33 mouse cellular contexts compared by ENCODE assay signal in genomic region chr5:98575471-98575834, GRCm38 (mm10). TPM values are rescaled to one million over a fixed set of nuclear protein-coding genes. Genes with fewer than 3 reads are reported as not detected.
DNase-seq lines count a peak whose midpoint lies in the region; ATAC-seq lines count a peak whose summit lies in the region.
"Had no signal": no experiment of that assay in that cellular context is flagged by ENCODE, and none has a peak within 500 bp of the region (broad histone marks: within the 10 kb centered on the region; RNA-seq: fewer than 3 reads in every experiment).

No protein-coding gene starts in this region.

- H3K4me2 ChIP-seq in hindbrain, embryonic 14.5 days (replicated peaks), result no peak overlapping the region
- no peak overlapping the region for H3K4me2 ChIP-seq in hindbrain, embryonic 12.5 days (replicated peaks)
- no peak overlapping the region for H3K4me2 ChIP-seq in lung, embryonic 16.5 days (ENCODE audit: low read depth, low read length)
- no peak overlapping the region for H3K4me2 ChIP-seq in forebrain, embryonic 15.5 days (replicated peaks)
- H3K4me2 ChIP-seq in forebrain, embryonic 16.5 days (ENCODE audit: low read length), result no peak overlapping the region
- H3K4me2 ChIP-seq: embryonic facial prominence, embryonic 12.5 days; neural tube, embryonic 15.5 days had no signal

- no peak overlapping the region for H3K4me3 ChIP-seq in hindbrain, embryonic 14.5 days (replicated peaks; ENCODE audit: low read length)
- H3K4me3 ChIP-seq in hindbrain, embryonic 12.5 days, result no peak overlapping the region
- H3K4me3 ChIP-seq in lung, embryonic 16.5 days (ENCODE audit: low read length), result no peak overlapping the region
- no peak overlapping the region for H3K4me3 ChIP-seq in forebrain, embryonic 15.5 days
- H3K4me3 ChIP-seq in forebrain, embryonic 16.5 days (replicated peaks; ENCODE audit: low read length), result no peak overlapping the region
- H3K4me3 ChIP-seq: embryonic facial prominence, embryonic 12.5 days; neural tube, embryonic 15.5 days had no signal

- 55% methylated on average over 4 of the region's 4 CpGs for WGBS in hindbrain, embryonic 14.5 days
- 76% methylated on average over 4 of the region's 4 CpGs for WGBS in hindbrain, embryonic 12.5 days
- WGBS in lung, embryonic 16.5 days, result 57% methylated on average over 4 of the region's 4 CpGs
- WGBS in forebrain, embryonic 15.5 days, result 36% methylated on average over 4 of the region's 4 CpGs
- 33% methylated on average over 4 of the region's 4 CpGs for WGBS in forebrain, embryonic 16.5 days

- H3K36me3 ChIP-seq in hindbrain, embryonic 14.5 days (replicated peaks; ENCODE audit: control insufficient read depth, insufficient read depth), result no peaks in the 10 kb centered on the region
- no peaks in the 10 kb centered on the region for H3K36me3 ChIP-seq in hindbrain, embryonic 12.5 days
- H3K36me3 ChIP-seq in lung, embryonic 16.5 days (ENCODE audit: control insufficient read depth, insufficient read depth, low read length), result no peaks in the 10 kb centered on the region
- no peaks in the 10 kb centered on the region for H3K36me3 ChIP-seq in forebrain, embryonic 15.5 days
- H3K36me3 ChIP-seq in forebrain, embryonic 16.5 days (ENCODE audit: control insufficient read depth, insufficient read depth), result no peaks in the 10 kb centered on the region
- H3K36me3 ChIP-seq: embryonic facial prominence, embryonic 12.5 days; neural tube, embryonic 15.5 days had no signal

- peak; percentile 43; the same call in 1 of the 2 replicates for ATAC-seq in hindbrain, embryonic 14.5 days (ENCODE audit: low FRiP score)
- no peak for ATAC-seq in hindbrain, embryonic 12.5 days (ENCODE audit: low FRiP score)
- ATAC-seq in lung, embryonic 16.5 days (ENCODE audit: low read depth), result no peak
- ATAC-seq in forebrain, embryonic 15.5 days (replicated peaks), result peak; percentile 68
- peak; percentile 43; the same call in 1 of the 2 replicates for ATAC-seq in forebrain, embryonic 16.5 days
- ATAC-seq: intestine, embryonic 16.5 days had no signal

- peak; percentile 36 for DNase-seq in hindbrain, embryonic 14.5 days (ENCODE audit: low spot score)
- no peak for DNase-seq in lung, postnatal 14 days
- DNase-seq in left cerebral cortex, postnatal 25 days (ENCODE audit: low spot score in 2 of 2), result no peak
- DNase-seq: adrenal gland, postnatal 25 days; B cell, adult 2 months; cerebellum, adult 11-12 months; cerebellum, adult 9-11 months; gastrocnemius, postnatal 14 days; heart, postnatal 14 days; kidney, adult 8-10 months; kidney, postnatal 4 days; liver; lung, adult 2 months; right cerebral cortex, postnatal 25 days; thymus, adult 18-20 months; thymus, postnatal 25 days had no signal

- peaks cover 14% of the 10 kb centered on the region for H3K4me1 ChIP-seq in hindbrain, embryonic 14.5 days (replicated peaks; ENCODE audit: control insufficient read depth, insufficient read depth, low read length)
- H3K4me1 ChIP-seq in hindbrain, embryonic 12.5 days, result peaks cover 14% of the 10 kb centered on the region; the same call in 1 of the 2 replicates
- H3K4me1 ChIP-seq in lung, embryonic 16.5 days (replicated peaks; ENCODE audit: control insufficient read depth, insufficient read depth, low read length), result peaks cover 12% of the 10 kb centered on the region
- peaks cover 13% of the 10 kb centered on the region; the same call in 1 of the 2 replicates for H3K4me1 ChIP-seq in forebrain, embryonic 15.5 days
- H3K4me1 ChIP-seq in forebrain, embryonic 16.5 days (replicated peaks; ENCODE audit: control insufficient read depth, insufficient read depth, low read length), result peaks cover 9% of the 10 kb centered on the region

- no peaks in the 10 kb centered on the region for H3K9me3 ChIP-seq in hindbrain, embryonic 14.5 days (ENCODE audit: control insufficient read depth, low read length)
- H3K9me3 ChIP-seq in hindbrain, embryonic 12.5 days (replicated peaks), result no peaks in the 10 kb centered on the region
- H3K9me3 ChIP-seq in lung, embryonic 16.5 days (ENCODE audit: control insufficient read depth, low read length), result no peaks in the 10 kb centered on the region
- H3K9me3 ChIP-seq in forebrain, embryonic 15.5 days, result no peaks in the 10 kb centered on the region
- no peaks in the 10 kb centered on the region for H3K9me3 ChIP-seq in forebrain, embryonic 16.5 days (ENCODE audit: control insufficient read depth, low read length)
- H3K9me3 ChIP-seq: embryonic facial prominence, embryonic 12.5 days; neural tube, embryonic 15.5 days had no signal

- no peak overlapping the region for H3K27ac ChIP-seq in hindbrain, embryonic 14.5 days
- H3K27ac ChIP-seq in hindbrain, embryonic 12.5 days, result no peak overlapping the region
- H3K27ac ChIP-seq in lung, embryonic 16.5 days (ENCODE audit: low read length), result peak overlapping the region; percentile 66
- H3K27ac ChIP-seq in forebrain, embryonic 15.5 days (replicated peaks), result peak overlapping the region; percentile 37; the same call in 1 of the 2 replicates
- no peak overlapping the region for H3K27ac ChIP-seq in forebrain, embryonic 16.5 days (ENCODE audit: low read length)
- H3K27ac ChIP-seq: embryonic facial prominence, embryonic 12.5 days; kidney, postnatal 0 days; liver, embryonic 14.5 days; neural tube, embryonic 15.5 days had no signal

- H3K9ac ChIP-seq in hindbrain, embryonic 14.5 days, result no peak overlapping the region
- H3K9ac ChIP-seq in hindbrain, embryonic 12.5 days, result no peak overlapping the region
- no peak overlapping the region for H3K9ac ChIP-seq in lung, embryonic 16.5 days (ENCODE audit: low read length)
- H3K9ac ChIP-seq in forebrain, embryonic 15.5 days (replicated peaks), result no peak overlapping the region
- no peak overlapping the region for H3K9ac ChIP-seq in forebrain, embryonic 16.5 days (replicated peaks; ENCODE audit: low read depth, low read length)
- H3K9ac ChIP-seq: embryonic facial prominence, embryonic 12.5 days; liver, embryonic 14.5 days; neural tube, embryonic 15.5 days had no signal

- intact Hi-C loops in left cerebral cortex, postnatal 25 days (cut with DNase I), result no loop called here

- H3K27me3 ChIP-seq in hindbrain, embryonic 14.5 days (ENCODE audit: control insufficient read depth, insufficient read depth, low read length), result no peaks in the 10 kb centered on the region
- no peaks in the 10 kb centered on the region for H3K27me3 ChIP-seq in hindbrain, embryonic 12.5 days
- H3K27me3 ChIP-seq in lung, embryonic 16.5 days (ENCODE audit: control insufficient read depth, insufficient read depth, low read depth, low read length), result no peaks in the 10 kb centered on the region
- no peaks in the 10 kb centered on the region for H3K27me3 ChIP-seq in forebrain, embryonic 15.5 days
- no peaks in the 10 kb centered on the region for H3K27me3 ChIP-seq in forebrain, embryonic 16.5 days (replicated peaks; ENCODE audit: control insufficient read depth, insufficient read depth, low read length)
- H3K27me3 ChIP-seq: embryonic facial prominence, embryonic 12.5 days; neural tube, embryonic 15.5 days had no signal

RNA-seq across cellular contexts. Expression of gene Gm11111, which starts 23.0 kb away (rescaled TPM):
- polyA plus RNA-seq in hindbrain, embryonic 14.5 days (2014; fragmentation: Nextera tagmentation; extraction: Ambion mirVana), result not detected in 2 replicates
- not detected in 2 replicates for polyA plus RNA-seq in hindbrain, embryonic 12.5 days (2016; fragmentation: Nextera tagmentation; extraction: Ambion mirVana)
- not detected in 2 replicates for polyA plus RNA-seq in lung, embryonic 16.5 days (2015; fragmentation: Nextera tagmentation; extraction: Ambion mirVana)
- polyA plus RNA-seq in forebrain, embryonic 15.5 days (2015; fragmentation: Nextera tagmentation; extraction: Ambion mirVana), result not detected in 2 replicates
- not detected in 2 replicates for polyA plus RNA-seq in forebrain, embryonic 16.5 days (2015; fragmentation: Nextera tagmentation; extraction: Ambion mirVana)
- not detected for total RNA-seq in left cerebral cortex, postnatal 25 days (2021)
- total RNA-seq: adrenal gland, adult 18-20 months; adrenal gland, postnatal 25 days; gastrocnemius, postnatal 14 days; granulocyte monocyte progenitor cell, adult 5-6 weeks; heart, postnatal 14 days; layer of hippocampus, adult 8-10 months; layer of hippocampus, postnatal 25 days; left cerebral cortex, adult 8-10 months; left cerebral cortex, postnatal 4 days had no signal
- polyA plus RNA-seq: embryonic facial prominence, embryonic 12.5 days; heart, embryonic 14.5 days; intestine, embryonic 16.5 days; kidney, postnatal 0 days; liver, embryonic 14.5 days; lung, adult 2 months; neural tube, embryonic 15.5 days; stomach, embryonic 16.5 days had no signal

Comparison
In these comparisons a context has a peak if more than half of its experiments do, and no peak if none do; other contexts are left out.
1. ATAC-seq: peak in hindbrain, embryonic 14.5 days (single experiment), forebrain, embryonic 15.5 days (single experiment) and forebrain, embryonic 16.5 days (single experiment); none in hindbrain, embryonic 12.5 days (single experiment) and lung, embryonic 16.5 days (single experiment).
2. H3K27ac ChIP-seq: peak in lung, embryonic 16.5 days (single experiment) and forebrain, embryonic 15.5 days (single experiment); none in hindbrain, embryonic 14.5 days (single experiment), hindbrain, embryonic 12.5 days (single experiment) and forebrain, embryonic 16.5 days (single experiment).